Mouse (Mus musculus) cerebellum, adult 8-10 months (tissue): Measurements from ENCODE around the gene Tmem141.

Source experiments
- DNase-seq: peaks from one replicate; pipeline ENCODE4 v3.0.0; 2022

Gene Tmem141

GRCm38 (mm10) chr2:25576965-25577891 lies 44.6 kb downstream of the Tmem141 start:
- DNase-seq: peak; percentile 54

- peak; percentile 48 for DNase-seq
Measured at GRCm38 (mm10) chr2:25576028-25576850, 45.6 kb downstream of the Tmem141 start.

- peak; percentile 69 for DNase-seq
Measured at GRCm38 (mm10) chr2:25575432-25576027, 46.3 kb downstream of the Tmem141 start.

- peak; percentile 94 for DNase-seq
Measured at GRCm38 (mm10) chr2:25574579-25575431, 47.0 kb downstream of the Tmem141 start, which contains the start of the genes Mamdc4 and Phpt1. Gene Mamdc4, minus strand, starts transcription at chr2:25574845. Gene Phpt1, minus strand, starts transcription at chr2:25575224.

- no peak for DNase-seq
Measured at GRCm38 (mm10) chr2:25574136-25574535, 47.7 kb downstream of the Tmem141 start.

- DNase-seq: peak; percentile 25
Measured at GRCm38 (mm10) chr2:25573068-25573467, 48.7 kb downstream of the Tmem141 start.

- no peak for DNase-seq
Measured at GRCm38 (mm10) chr2:25571221-25571620, 50.6 kb downstream of the Tmem141 start.
